Mouse (Mus musculus) hindbrain, embryonic 16.5 days (tissue): ENCODE measurements around the gene Gsto2. TPM values are rescaled to one million over a fixed set of nuclear protein-coding genes. Genes with fewer than 3 reads are reported as not detected.

Source experiments
- ATAC-seq: fragments of 200-750 bp; cut with Nextera tagmentation; 2 replicates; pipeline ENCODE4 v1.8.0; 2017; ENCODE audit warnings: moderate TSS enrichment, moderate library complexity
- H3K27ac ChIP-seq: fragments of 300-500 bp; sonication (generic); 2 replicates; pipeline ENCODE4 v1.5.1; 2014; ENCODE audit warnings: low read depth, mild to moderate bottlenecking, control low read depth, low read length, moderate library complexity
- H3K27me3 ChIP-seq: fragments of 300-500 bp; sonication (generic); replicated peaks from 2 replicates; pipeline ENCODE4 v1.6.1; 2014; ENCODE audit warnings: low read length; ENCODE audit not compliant: control insufficient read depth, insufficient read depth
- H3K36me3 ChIP-seq: fragments of 300-500 bp; sonication (generic); 2 replicates; pipeline ENCODE4 v1.6.1; 2014; ENCODE audit warnings: mild to moderate bottlenecking, low read length, moderate library complexity, mixed read lengths; ENCODE audit not compliant: control insufficient read depth, insufficient read depth
- H3K4me1 ChIP-seq: fragments of 300-500 bp; sonication (generic); 2 replicates; pipeline ENCODE4 v1.6.1; 2014; ENCODE audit warnings: low read depth, low read length; ENCODE audit not compliant: control insufficient read depth, insufficient read depth
- H3K4me2 ChIP-seq: fragments of 300-500 bp; sonication (generic); 2 replicates; pipeline ENCODE4 v1.6.1; 2014; ENCODE audit warnings: mild to moderate bottlenecking, low read length, control low read depth, moderate library complexity
- H3K4me3 ChIP-seq: fragments of 300-500 bp; sonication (generic); 2 replicates; pipeline ENCODE4 v1.5.1; 2014; ENCODE audit warnings: mild to moderate bottlenecking, low read length, control low read depth, moderate library complexity
- H3K9ac ChIP-seq: fragments of 300-500 bp; sonication (generic); 2 replicates; pipeline ENCODE4 v1.6.1; 2014; ENCODE audit warnings: low read depth, mild to moderate bottlenecking, control low read depth, low read length, moderate library complexity
- H3K9me3 ChIP-seq: fragments of 300-500 bp; sonication (generic); 2 replicates; pipeline ENCODE4 v1.6.1; 2014; ENCODE audit warnings: mild to moderate bottlenecking, low read length, moderate library complexity; ENCODE audit not compliant: control insufficient read depth
- WGBS: fragments of 180-500 bp; shearing (Covaris S2); extraction: QIAGEN DNeasy Blood & Tissue Kit; methylation state at CpG from one replicate; pipeline ENCODE4 v1.1.7; 2014; 5-methylcytosine and 5-hydroxymethylcytosine counted together
- polyA plus RNA-seq: library from polyadenylated mRNA; unstranded; fragments of >200 nt; fragmentation: Nextera tagmentation; extraction: Ambion mirVana; gene quantifications from 2 replicates; pipeline ENCODE4 v1.2.1, GENCODE M21; 2015

The Gsto2 gene
- polyA plus RNA-seq = 1.2 and 1.4 TPM in 2 replicates

DNA sequence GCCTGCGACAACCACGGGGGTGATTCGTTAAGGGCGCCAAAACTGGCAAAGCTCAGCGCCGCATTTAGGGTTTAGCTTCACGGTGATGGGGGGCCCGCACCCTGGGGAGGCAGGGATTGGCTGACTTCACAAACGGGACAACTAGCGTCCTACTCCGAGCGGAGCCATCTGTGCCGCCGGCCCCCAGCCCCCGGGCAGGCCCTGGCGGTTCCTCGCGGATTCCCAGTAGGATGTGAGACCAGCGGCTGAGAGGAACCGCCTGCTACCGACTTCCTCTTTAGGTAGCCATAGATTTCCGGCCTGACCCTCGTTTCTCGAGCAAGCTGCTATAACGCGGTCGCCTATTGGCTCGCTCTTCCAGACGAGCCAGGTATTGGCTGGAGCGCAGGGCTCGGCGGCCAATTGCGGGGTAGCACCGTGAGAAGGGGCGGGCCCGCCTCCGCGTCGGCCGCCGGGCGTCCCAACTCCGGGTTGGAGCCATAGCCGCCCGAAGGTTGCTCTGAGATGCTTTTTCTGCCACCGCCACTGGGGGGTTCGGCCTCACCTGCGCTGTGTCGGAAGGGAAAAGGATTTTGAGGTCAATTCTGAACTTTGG, at the start of gene Gsto2:
Gene Gsto2 (plus strand): TSS at position 182 of the 595 bp plus-strand sequence.
- no peaks in the 10 kb centered on the region for H3K27me3 ChIP-seq
- H3K4me1 ChIP-seq = peaks cover 7% of the 10 kb centered on the region
- peak within 1 kb of the TSS; percentile 91 for H3K27ac ChIP-seq
- peak within 1 kb of the TSS; percentile 60 for H3K4me2 ChIP-seq
- H3K36me3 ChIP-seq = 0 out of 2 replicates have a peak, but pooled peaks cover 4% of the 10 kb centered on the region
- H3K4me3 ChIP-seq = peak within 1 kb of the TSS; percentile 68
- under 1% methylated on average over 49 of the region's 49 CpGs for whole genome bisulfite sequencing
- ATAC-seq = peak; percentile 100
- H3K9me3 ChIP-seq = no peaks in the 10 kb centered on the region
- peak within 1 kb of the TSS; percentile 96 for H3K9ac ChIP-seq

DNA sequence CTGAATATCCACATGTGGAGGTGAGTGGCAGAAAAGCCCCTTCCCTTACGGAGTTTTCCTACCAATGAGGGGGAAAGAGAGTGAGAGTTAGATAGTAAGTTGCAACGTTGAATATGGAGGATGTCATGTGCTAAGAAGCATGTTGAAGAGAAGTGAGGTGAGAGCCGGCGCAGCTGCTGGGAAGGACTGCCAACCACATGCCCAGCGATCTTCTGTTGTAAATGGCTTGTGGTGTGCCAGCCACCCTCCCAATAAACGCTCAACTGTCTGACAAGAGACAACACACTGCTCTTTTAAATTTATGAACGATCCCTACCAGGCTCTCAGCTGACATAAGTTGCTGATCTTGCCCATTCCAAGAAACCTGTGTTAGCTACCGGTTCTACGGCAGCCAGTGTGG, 47.6 kb upstream of the Gsto2 start:
- Histone ChIP-seq H3K9ac (no peak overlapping the region), H3K9me3 (no peaks in the 10 kb centered on the region), H3K4me2 (no peak overlapping the region), H3K27ac (no peak overlapping the region), H3K27me3 (no peaks in the 10 kb centered on the region), H3K4me3 (no peak overlapping the region), H3K4me1 (no peaks in the 10 kb centered on the region), H3K36me3 (no peaks in the 10 kb centered on the region)
- WGBS = 82% methylated on average over 9 of the region's 9 CpGs
- no peak for ATAC-seq

DNA sequence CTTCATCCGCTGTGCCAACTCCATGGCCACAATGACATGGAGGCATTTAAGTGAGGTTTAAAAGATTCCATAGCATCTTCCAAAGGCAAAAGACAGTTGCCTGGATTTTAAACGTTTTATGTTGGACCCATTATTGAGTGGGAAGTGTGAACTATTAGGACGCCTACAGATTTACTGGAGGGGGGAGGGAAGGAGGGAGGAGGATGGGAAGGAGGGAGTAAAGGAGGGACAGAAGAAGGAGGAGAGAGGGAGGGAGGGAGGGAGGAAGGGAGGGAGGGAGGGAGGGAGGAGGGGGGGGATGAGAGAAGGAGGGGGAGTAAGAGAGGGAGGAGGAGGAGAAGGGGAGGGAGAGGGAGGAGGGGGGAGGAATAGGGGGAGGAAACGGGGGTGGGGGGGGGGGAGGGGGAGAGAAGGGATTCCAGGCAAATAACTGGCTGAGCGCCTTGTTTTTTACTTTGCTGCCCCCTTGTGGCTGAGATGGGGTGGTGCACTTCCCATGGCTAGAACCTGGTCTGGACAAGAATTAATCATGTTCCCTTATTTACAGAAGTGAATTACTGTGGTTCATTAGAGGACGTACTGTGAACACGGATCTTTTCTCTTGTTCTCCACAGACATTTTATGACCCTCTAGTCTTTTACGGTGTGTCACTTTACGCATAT, 44.4 kb upstream of the Gsto2 start:
- Histone ChIP-seq H3K4me3 (no peak overlapping the region), H3K4me1 (no peaks in the 10 kb centered on the region), H3K36me3 (no peaks in the 10 kb centered on the region), H3K9ac (no peak overlapping the region), H3K9me3 (no peaks in the 10 kb centered on the region), H3K27ac (no peak overlapping the region), H3K27me3 (no peaks in the 10 kb centered on the region; the same call in 1 of the 2 replicates), H3K4me2 (no peak overlapping the region)
- no peak for ATAC-seq
- 19% methylated on average over 8 of the region's 9 CpGs for WGBS

DNA sequence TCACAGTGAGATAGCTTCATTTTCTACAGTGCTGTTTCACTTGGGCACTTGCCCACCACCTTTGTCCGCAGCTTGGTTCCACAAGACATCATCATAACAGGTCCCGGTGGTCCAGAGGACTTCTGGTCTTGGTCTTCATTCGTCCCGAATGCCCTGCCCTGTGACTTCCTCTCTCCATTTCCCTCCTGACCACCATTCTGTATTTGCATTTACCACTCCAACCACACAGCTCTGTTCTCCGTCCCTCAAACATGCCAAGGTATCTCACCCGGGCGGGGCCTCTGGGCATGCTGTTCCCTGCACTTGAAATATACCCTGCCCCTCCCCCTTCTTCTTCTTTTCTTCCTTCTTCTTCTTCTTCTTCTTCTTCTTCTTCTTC, 43.9 kb upstream of the Gsto2 start:
- no peaks in the 10 kb centered on the region for H3K9me3 ChIP-seq
- no peak for ATAC-seq
- no peaks in the 10 kb centered on the region for H3K36me3 ChIP-seq
- H3K9ac ChIP-seq = no peak overlapping the region
- no peak overlapping the region for H3K4me2 ChIP-seq
- no peaks in the 10 kb centered on the region; the same call in 1 of the 2 replicates for H3K27me3 ChIP-seq
- 59% methylated on average over 7 of the region's 7 CpGs for WGBS
- H3K27ac ChIP-seq = no peak overlapping the region
- H3K4me3 ChIP-seq = no peak overlapping the region
- H3K4me1 ChIP-seq = no peaks in the 10 kb centered on the region

DNA sequence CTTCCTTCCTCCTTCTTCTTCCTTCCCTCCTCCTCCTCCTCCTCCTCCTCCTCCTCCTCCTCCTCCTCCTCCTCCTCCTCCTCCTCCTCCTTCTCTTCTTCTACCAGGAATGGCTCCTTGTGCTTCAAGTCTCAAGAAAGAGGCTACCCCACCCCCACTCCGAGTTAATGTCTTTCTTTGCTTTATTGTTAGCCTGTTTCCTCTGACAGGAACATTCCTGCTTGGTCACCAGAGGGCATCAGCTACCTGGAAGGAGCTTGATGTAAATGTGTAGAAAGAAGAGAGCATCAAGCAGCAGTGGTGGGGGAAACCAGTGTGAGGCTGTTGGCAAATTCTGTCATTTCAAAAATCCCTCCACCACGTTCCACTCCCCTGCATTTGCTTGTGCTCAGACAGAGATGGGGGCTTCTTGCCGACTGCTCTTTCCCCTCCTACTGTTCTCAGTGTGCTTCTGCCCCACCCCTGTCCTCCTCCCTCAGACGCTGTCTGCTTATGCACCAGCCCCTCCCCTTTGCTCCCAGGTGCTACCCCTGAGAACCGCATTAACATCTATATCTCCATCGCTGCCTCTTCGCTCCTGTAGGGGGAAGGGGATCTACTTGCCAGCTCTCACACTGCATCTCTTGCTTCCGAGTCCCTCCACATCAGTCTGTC, 43.1 kb upstream of the Gsto2 start:
- ATAC-seq = 0 out of 2 replicates have a peak, but pooled peaks have one; percentile 50
- H3K4me1 ChIP-seq = no peaks in the 10 kb centered on the region
- H3K27me3 ChIP-seq = no peaks in the 10 kb centered on the region; the same call in 1 of the 2 replicates
- peak overlapping the region; percentile 33 for H3K4me2 ChIP-seq
- no peaks in the 10 kb centered on the region for H3K9me3 ChIP-seq
- H3K36me3 ChIP-seq = no peaks in the 10 kb centered on the region
- no peak overlapping the region for H3K4me3 ChIP-seq
- WGBS = 22% methylated on average over 8 of the region's 8 CpGs
- no peak overlapping the region for H3K9ac ChIP-seq
- no peak overlapping the region for H3K27ac ChIP-seq

DNA sequence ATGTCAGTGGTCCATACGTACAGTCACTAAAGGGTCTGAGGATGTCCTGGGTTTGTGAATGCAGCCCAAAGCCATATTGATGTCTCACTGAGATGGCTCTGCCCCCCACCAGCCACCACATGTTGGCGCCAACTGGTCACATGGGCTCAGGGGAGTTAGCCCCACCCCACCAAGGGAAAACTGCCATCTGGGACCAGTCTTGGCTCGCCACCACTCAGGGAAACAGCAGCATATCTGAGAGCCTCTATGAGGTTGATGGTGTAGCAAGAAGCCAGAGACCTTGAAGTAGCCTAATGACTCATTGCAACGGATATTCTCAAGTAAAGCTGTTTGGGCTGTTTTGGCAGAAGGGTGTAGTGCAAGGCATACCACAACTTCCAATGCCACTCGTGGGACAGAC, 41.3 kb upstream of the Gsto2 start:
- WGBS = 87% methylated on average over 5 of the region's 5 CpGs
- Histone ChIP-seq H3K9ac (no peak overlapping the region), H3K9me3 (no peaks in the 10 kb centered on the region), H3K27me3 (no peaks in the 10 kb centered on the region; the same call in 1 of the 2 replicates), H3K27ac (no peak overlapping the region), H3K4me2 (no peak overlapping the region), H3K36me3 (no peaks in the 10 kb centered on the region), H3K4me3 (no peak overlapping the region), H3K4me1 (no peaks in the 10 kb centered on the region)
- no peak for ATAC-seq

DNA sequence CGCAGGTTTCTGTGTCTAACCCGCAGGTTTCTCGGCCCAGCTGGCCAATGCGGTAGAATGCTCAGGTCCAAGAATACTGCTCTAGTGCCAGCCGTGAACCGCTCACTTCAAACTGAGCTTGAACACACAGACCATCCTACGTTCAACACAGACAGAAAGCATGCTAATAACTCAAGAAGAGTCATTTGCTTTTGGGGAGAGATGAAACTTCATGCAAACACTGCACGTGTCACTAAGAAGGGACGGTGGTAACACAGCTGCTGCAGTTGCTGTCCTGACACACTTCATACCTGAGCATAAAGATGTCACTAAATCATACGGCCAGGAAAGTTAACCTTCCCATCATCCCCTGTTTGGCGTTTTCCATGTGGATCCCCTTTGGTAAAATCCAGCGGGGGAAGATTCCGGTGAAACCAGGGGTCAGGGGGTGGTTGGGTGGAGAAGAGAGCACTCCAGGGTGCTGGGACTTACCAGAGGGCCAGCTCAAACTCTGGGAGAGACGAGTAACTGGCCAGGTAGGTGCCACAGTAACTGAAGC, 35.4 kb upstream of the Gsto2 start:
- no peak overlapping the region for H3K27ac ChIP-seq
- H3K9ac ChIP-seq = no peak overlapping the region
- H3K36me3 ChIP-seq = no peaks in the 10 kb centered on the region
- no peak for ATAC-seq
- H3K4me3 ChIP-seq = no peak overlapping the region
- WGBS = 87% methylated on average over 14 of the region's 14 CpGs
- no peaks in the 10 kb centered on the region for H3K4me1 ChIP-seq
- no peaks in the 10 kb centered on the region for H3K9me3 ChIP-seq
- H3K27me3 ChIP-seq = no peaks in the 10 kb centered on the region
- H3K4me2 ChIP-seq = no peak overlapping the region

DNA sequence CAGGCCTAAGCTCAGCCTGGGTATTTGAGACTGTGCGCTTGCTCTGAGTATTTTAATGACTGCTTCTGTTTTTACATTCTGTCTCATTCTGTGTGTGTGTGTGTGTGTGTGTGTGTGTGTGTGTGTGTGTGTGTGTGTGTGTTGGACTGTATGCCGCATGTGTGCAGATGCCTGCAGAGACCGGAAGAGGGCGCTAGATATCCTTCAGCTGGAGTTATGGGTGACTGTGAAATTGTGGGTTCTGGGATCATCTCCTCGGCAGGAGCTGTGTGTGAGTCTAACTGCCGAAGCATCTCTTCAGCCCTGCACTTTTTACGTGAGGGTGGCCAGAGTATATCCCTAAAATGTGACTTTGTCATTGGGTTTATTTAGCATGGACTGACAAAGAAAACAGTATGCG, 34.2 kb upstream of the Gsto2 start:
- Histone ChIP-seq H3K4me3 (no peak overlapping the region), H3K4me2 (no peak overlapping the region), H3K4me1 (no peaks in the 10 kb centered on the region), H3K36me3 (no peaks in the 10 kb centered on the region), H3K9me3 (no peaks in the 10 kb centered on the region), H3K27ac (no peak overlapping the region), H3K9ac (no peak overlapping the region), H3K27me3 (no peaks in the 10 kb centered on the region)
- 94% methylated on average over 8 of the region's 8 CpGs for WGBS
- no peak for ATAC-seq

DNA sequence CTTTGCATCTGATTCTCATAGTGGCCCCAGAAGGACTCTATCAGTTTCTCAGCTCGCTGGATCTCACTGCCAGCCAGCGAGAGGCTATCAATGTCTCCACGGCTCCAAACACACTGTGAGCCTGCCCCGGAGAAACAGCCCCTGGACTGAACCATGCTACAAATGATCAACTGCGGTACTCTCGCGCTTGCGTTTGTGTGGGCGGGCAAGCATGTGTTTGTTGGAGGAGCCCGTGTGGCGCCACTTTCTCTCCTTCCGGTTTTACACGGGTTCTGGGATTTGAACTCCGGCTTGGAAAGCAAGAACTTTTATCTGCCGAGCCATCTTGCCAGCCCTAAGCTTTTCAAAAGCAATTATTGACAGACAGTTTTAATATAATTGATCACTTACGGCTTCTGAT, 33.0 kb upstream of the Gsto2 start:
- no peak overlapping the region for H3K9ac ChIP-seq
- no peak overlapping the region for H3K4me3 ChIP-seq
- WGBS = 84% methylated on average over 16 of the region's 16 CpGs
- ATAC-seq = no peak
- H3K27me3 ChIP-seq = no peaks in the 10 kb centered on the region
- H3K9me3 ChIP-seq = no peaks in the 10 kb centered on the region
- H3K36me3 ChIP-seq = no peaks in the 10 kb centered on the region
- no peak overlapping the region for H3K4me2 ChIP-seq
- no peak overlapping the region for H3K27ac ChIP-seq
- H3K4me1 ChIP-seq = peaks cover 3% of the 10 kb centered on the region; the same call in 1 of the 2 replicates
